Mouse (Mus musculus): ENCODE data around the gene Lztfl1.

Lztfl1 gene

DNA sequence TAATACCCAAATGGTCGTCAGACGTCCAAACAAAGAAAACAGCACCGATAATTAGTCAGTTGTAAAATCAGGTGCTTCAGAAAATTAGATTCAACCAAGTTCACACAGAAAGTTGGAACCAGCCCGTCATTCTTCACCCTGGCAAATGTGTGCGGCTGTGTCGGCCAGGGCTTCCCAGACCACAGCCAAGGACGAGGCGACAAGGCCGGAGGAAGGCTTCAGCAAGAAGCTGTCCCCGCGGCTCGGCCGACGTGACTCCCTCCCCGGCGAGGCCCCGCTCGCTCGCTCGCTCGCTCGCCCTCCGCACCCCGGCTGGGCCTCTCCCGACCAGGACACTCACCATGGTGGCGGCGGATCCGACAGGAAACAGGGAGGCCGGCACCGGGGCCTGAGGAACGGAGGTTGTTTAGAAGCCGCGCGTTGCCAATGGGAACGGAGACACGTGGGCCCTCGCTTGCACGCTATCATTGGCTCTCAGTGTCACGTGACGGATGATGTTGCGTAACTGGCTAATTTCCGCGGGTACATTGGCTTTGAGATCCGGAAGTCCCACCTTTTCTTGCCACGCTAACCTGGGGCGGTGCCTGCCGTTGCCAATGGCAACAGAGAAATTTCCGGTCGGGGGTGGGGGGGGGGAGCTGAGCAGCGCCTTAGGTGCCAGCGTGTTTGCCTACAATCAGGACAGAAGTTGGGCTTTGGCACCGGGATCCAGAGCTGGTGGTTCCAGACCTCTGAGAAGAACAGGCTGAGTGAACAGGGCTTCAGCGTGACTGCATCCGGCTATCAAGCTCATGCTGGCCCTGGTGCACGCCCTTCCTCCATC, at the start of gene Lztfl1:
TSS of gene Lztfl1 (minus strand) at position 512 of the 823 bp plus-strand sequence.
- under 1% methylated on average over 55 of the region's 55 CpGs for WGBS

DNA sequence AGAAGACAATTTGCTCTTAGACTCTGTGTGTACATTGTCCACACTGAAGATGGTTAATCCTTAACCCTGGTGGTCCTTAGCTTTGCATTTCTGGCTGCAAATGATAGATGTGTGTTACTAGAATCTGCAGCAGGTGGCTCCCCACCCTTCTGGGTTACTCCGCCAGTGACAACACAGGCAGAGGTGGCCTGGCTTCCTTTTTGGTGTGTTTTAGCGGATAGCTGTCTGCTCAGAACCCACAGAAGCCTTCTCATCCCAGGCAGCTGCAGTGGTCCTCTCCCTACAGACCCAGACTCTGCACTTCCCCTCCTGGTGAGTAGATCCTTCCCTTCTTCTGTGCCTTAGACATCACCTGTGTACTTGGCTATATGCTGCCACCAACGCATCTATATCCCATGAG, 49.5 kb upstream of the Lztfl1 start:
- WGBS = 96% methylated on average over 3 of the region's 3 CpGs

DNA sequence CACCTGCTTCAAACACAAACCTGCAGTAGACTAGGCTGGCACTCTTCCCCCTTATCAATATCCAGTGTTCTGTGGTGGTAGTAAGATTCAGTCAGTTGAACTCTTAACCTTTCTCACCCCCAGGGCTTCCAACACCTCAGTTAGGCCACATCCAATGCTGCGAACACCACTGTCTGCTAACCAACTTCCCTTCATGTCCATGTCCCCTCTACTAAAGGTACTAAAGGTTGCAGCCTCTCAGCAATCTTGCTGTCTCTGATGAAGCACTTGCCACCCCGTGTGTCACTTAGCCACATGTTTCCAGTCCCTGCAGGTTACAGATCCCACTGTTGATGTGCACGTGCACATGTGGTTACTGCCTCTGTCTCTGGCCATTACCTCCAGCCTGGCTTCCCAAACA, 46.3 kb upstream of the Lztfl1 start:
- 90% methylated on average over 3 of the region's 3 CpGs for WGBS

DNA sequence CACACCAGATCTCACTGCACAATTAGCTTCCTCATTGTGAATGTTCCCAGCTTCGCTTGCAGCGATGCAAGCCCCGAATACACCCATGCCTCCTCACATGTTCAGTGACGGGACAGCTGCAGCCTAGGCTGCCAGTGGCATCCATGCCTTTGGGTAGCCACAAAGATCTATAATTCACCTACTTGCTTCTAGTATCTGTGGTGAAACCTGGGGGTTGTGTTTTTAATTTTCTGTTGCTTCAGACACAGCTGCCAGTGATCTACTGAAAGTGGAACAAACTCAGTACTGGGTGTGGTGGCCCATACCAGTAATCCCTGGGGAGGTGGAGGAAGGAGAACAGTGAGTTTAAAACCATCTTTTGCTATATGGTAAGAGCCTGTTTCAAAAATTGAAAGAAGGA, 45.4 kb upstream of the Lztfl1 start:
- WGBS = 89% methylated on average over 4 of the region's 4 CpGs

- 90% methylated on average over 3 of the region's 3 CpGs for WGBS
Measured at GRCm38 (mm10) chr9:123760806-123761205, 43.3 kb upstream of the Lztfl1 start.

DNA sequence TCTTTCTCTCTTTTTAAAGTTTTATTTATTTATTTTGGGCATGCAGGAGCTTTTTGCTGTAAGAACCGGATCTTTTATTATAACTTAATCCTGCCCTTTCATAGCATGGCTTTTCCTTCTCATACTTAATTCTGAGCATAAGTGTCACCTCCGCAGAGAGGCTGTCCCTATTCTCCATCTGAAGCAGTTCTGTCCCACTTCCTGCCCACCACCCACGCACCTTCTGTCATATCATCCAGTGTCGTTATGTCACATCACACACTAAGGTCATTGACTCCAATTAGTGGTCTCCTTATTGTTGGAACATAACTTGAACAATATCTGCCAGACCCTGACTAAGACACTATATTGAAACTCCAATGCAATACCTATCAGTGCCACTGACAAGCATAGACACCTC, 41.1 kb upstream of the Lztfl1 start:
- WGBS = 73% methylated on average over 4 of the region's 4 CpGs

DNA sequence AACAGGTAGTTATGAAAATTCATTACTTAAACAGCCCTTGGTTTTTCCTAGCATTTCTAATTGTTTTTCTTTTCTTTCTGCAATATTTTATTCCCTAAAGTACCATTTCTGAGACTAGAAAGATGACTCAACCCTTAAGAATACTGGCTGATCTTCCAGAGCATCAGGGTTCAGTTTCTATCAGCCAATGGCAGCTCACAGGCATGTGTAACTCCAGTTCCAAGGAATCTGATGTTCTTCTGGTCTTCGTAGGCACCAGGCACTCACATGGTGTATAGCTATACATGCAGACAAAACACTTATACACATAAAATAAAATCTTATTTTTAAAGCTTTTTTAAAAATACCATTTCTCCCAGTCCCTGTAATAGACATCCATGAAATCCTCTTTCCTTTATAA, 40.7 kb upstream of the Lztfl1 start:
- 72% methylated on average over 1 of the region's 1 CpGs for WGBS

DNA sequence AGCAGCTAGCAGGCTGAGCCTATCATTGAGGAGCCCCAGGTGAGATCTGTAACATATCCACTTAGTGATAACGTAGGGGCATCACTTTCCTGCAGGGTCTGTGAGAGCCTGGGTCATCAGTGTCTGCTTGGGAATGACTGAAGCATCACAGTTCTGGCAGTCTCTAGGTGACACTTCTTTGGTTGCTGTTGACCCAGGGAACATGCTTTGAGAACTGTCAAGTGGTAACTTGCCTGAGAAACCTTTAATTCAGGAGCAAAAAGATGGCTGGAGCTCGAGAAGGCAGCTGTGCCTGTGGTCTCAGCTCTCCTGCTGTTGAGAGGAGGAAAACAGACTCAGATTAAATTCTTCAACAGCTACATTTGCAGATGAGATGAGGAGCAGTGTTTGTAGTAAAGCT, 39.8 kb upstream of the Lztfl1 start:
- 75% methylated on average over 2 of the region's 2 CpGs for WGBS

DNA sequence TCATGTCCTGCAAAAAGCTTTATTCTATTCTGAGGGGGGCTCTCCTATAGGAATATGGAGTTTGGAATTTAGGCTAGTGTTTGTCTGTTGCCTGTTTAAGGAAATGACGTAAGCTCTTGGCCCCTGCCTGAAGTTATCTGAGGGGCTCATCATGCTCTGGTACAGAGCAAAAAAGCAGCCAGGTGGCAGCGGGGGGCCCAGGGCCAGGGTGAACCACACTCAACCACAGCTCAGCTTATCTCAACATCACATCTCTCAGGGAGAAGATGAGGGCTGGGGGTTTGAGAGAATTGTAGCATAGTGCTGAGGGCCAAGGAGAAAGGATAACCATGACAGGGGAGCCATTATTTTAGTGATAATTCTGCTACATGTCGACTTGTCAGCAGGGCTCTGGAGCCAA, 39.3 kb upstream of the Lztfl1 start:
- WGBS = 91% methylated on average over 3 of the region's 3 CpGs

DNA sequence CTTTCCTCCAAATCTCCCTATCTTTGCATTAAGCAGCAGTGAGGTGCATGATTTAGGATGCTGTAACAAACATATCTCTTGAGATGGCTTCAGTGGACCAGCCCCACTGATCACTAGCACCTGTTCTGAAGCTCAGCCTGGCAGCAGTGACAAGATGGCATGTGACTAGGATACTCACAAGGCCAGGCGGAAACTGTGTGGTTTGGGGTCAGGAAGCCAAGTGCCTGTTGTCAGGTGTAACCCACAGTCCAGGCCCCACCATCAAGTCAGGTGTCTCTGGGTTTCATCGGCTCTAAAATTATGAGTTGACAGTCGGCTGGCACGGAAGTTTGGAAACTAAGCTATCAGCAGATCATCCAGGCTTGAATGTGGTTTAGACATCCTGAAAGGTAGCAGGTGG, 36.8 kb upstream of the Lztfl1 start:
- 92% methylated on average over 4 of the region's 4 CpGs for WGBS

DNA sequence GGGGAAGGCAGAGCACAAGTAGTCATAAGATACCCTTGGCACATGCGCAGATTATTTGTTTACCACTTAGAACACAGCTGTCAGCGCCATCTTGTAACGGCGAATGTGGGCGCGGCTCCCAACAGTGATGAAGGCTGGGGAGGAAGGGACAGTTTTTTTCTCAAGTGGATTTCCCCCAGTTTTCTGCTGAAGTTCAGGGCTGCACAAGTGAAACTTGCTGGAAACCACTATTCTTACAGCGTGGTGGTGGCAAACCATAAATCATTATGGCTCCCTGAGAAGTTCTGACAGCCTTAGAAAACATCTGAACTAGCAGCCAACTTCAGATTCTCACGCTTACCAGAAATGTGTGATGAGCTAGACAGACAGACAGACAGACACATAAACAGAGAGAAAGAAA, 32.2 kb upstream of the Lztfl1 start:
- 93% methylated on average over 8 of the region's 8 CpGs for WGBS

- 90% methylated on average over 4 of the region's 4 CpGs for WGBS
Measured at GRCm38 (mm10) chr9:123740799-123741198, 23.3 kb upstream of the Lztfl1 start.

DNA sequence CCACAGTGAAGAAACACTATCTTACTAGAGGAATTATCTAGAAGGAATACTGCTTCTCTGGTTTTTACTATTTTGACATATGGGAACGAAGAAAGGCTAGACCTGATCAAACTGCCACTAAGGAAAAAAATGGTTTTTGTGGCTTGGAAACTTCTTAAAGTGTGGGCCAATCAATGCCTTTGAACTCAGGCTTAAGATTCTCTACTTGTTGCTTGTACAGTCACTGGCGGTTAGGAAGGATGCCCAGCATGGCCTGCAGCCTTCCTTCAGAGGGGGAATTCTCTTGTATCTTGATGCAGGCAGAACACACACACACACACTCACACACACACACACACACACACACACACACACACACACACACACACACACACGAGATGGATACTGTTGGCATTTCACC, 16.6 kb upstream of the Lztfl1 start:
- WGBS = 80% methylated on average over 3 of the region's 3 CpGs

- WGBS = 76% methylated on average over 3 of the region's 3 CpGs
Measured at GRCm38 (mm10) chr9:123731271-123731670, 13.8 kb upstream of the Lztfl1 start.

DNA sequence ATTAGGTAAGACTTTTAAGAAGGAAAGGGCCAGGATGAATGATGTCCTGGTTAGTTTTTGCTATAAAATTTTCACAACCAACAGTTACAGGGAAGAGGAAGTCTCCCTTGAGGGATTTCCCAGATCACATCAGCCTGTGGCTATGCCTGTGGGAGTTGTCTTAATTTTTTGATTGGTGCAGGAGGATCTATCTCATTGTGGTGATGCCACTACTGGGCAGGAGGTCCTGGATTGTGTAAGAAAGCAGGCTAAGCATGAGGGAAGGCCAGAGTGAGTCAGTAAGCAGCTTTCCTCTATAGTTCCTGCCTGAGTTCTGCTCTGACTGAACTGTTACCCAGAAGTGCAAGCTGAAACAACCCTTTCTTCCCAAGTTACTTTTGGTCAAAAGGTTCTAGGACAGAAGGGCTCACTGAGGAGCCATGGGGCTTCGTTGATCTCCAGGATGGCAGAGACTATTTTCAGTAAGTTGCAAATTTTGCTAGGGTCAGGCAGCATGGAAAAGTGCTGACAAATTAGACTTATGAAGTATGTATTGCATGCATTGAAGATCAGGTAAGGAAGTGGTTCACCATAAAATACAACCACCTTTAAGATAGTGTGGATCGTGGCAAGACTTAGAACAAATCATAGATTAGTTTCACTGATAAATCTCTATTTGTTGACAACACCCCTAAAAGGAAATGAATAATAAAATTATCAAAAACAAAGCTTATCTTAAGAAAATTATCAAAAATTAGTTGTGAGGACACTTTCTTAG, 5.4 kb upstream of the Lztfl1 start:
- 84% methylated on average over 2 of the region's 2 CpGs for WGBS

GRCm38 (mm10) chr9:123716301-123716700, 1.2 kb downstream of the Lztfl1 start:
- 67% methylated on average over 3 of the region's 3 CpGs for WGBS

GRCm38 (mm10) chr9:123713111-123713510, 4.4 kb downstream of the Lztfl1 start:
- 76% methylated on average over 2 of the region's 2 CpGs for WGBS

DNA sequence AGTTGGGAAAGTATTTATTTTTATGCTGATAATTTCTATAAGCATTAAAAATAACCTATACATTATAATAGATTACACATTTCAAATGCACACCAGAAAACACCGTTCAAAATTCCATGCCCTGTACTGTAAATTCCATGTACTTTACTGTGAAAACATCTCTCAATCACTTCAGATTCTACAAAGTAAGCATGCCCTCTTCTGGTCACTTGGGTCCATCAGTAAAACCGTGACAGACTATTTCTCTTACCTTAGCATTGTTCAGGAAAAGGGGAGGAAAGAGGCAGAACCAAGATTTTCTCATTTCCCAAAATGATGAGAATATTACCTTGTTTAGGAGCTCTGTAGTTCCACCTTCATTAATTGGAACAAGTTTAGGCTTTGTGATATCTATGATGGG, 8.3 kb downstream of the Lztfl1 start:
- WGBS = 36% methylated on average over 2 of the region's 2 CpGs

DNA sequence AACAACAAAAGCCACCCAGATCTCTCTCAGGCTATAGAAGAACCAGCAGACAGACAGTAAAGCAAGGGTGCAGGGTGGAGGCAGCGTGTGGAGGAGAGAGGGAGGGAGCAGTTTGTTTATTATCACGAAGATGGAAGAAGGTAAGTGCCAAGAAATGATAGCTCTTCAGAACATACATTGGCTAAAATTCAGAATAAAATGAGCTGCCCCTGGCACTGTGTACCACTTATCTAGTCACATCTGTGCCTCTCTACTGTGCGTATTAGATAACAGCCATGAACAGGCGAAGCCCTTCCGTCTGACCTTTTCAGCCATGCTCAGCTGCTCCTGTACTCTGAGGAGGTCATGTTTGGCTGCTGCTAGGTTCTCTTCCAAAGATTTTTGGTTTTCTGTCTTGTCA, 15.7 kb downstream of the Lztfl1 start:
- 86% methylated on average over 5 of the region's 5 CpGs for WGBS

- 53% methylated on average over 3 of the region's 3 CpGs for WGBS
Measured at GRCm38 (mm10) chr9:123695634-123696302, 21.7 kb downstream of the Lztfl1 start.

DNA sequence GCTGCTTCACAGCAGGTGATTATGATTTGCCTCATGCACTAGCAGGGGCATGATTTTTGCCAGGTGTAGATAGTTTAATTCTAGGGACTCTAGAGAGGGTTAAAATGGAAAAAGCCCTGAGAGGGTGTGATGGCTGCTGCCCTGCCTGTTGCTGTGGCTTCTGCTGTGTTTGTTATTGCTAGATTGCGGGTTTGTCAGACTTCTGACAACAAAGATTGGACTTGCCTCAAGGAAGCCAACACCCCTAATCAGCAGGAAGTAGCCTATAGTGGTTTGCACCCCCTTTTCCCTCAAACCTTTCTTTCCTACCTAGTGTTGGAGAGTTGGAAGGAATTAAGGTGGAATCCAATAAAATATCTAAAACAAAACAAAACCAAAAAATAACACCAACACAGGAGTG, 29.3 kb downstream of the Lztfl1 start:
- 75% methylated on average over 1 of the region's 1 CpGs for WGBS

GRCm38 (mm10) chr9:123686206-123686605, 31.3 kb downstream of the Lztfl1 start:
- 69% methylated on average over 5 of the region's 5 CpGs for WGBS

GRCm38 (mm10) chr9:123683704-123684103, 33.8 kb downstream of the Lztfl1 start:
- 74% methylated on average over 3 of the region's 3 CpGs for WGBS
